Mouse (Mus musculus) liver, embryonic 14.5 days (tissue): ENCODE data around the gene Nsd1.

Experiments
- CTCF ChIP-seq: IDR thresholded peaks from 2 replicates; pipeline ENCODE4 v1.5.1; 2016; ENCODE audit warnings: antibody characterized with exemption, low read depth, control low read depth
- EP300 ChIP-seq: IDR thresholded peaks from 2 replicates; pipeline ENCODE4 v1.6.1; 2016; ENCODE audit warnings: antibody characterized with exemption, low read depth

- TF ChIP-seq CTCF (peak; percentile 27; the same call in 1 of the 2 replicates), EP300 (no peak)
Measured at GRCm38 (mm10) chr13:55230701-55231100, 21.1 kb downstream of the Nsd1 start.
